Mouse (Mus musculus): ENCODE measurements around the gene Fto.

The Fto gene

GRCm38 (mm10) chr8:91505411-91505954, 192.2 kb downstream of the Fto start:
- no peak for DNase-seq

GRCm38 (mm10) chr8:91505997-91506672, 192.8 kb downstream of the Fto start:
- DNase-seq, result no peak

- no peak for DNase-seq
Measured at GRCm38 (mm10) chr8:91506682-91507257, 193.4 kb downstream of the Fto start.

DNA sequence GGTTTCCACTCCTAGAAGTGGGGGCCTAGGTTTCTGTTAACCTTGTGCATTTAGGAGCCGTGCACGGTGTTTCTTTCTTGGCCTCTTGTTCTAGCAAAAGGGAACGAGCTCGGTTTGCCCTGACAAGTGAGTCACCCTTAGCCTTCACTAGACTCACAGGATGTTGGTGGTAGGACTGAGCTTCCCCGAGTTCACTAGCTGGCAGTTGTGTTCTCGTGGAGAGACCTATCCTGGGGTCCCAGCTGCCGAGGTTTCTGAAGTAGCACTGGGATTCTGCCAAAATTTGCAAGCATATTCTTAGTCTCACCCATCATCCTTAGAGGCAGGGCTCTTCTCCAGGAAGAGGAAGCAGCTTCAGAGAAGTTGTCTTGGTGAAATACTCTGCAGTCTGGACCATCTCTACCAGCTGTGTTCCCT, 194.4 kb downstream of the Fto start:
- DNase-seq, result no peak

GRCm38 (mm10) chr8:91508284-91508683, 195.0 kb downstream of the Fto start:
- DNase-seq, result no peak

DNA sequence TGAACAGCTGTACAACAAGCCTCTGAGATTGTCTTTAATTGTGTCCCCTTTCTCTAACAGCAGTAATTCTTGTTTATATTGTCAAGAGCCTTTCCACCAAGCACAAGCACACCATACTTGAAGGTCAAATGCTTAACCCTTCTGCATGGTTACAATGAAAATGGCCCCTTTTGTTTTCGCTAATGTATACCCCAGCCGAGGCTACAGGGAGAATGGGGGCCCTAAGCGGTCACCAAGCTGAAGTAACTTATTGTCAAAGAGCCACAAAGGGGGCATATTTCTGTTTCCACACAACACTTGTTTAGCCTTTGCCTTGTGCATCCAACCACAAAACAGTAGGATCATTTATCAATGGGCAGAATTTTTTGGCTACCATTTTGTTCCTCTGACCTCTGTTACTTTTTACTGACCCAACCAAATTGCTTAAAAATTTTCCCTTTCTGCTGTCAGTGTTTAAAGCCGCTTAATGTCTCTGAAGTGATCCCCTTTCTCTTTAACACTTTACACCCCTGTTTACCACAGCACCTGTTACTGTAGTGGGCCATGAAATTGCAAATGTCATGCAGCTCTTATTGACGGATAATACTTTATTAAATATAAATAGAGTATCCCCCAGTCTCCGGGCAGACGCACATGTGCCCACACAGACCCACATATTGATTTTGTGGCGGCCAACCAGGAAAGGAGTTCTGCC, 196.0 kb downstream of the Fto start:
- no peak for DNase-seq

DNA sequence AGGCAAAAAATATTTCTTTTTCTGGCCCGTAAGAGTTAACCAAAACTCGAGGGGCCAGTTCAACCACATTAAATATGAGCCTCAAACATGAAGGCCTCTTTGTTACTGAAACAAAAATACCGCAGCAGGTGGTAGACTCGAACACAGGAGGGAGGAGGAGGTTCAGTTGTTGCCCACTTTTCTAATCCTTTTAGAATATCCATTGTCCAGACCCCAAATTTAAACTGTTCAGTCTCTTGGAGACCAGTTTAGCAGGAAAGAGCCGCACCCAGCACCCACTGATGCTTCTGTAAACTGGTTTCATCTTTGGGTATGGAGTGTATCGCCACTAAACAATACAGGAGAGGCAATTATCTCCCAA, 196.6 kb downstream of the Fto start:
- DNase-seq, result no peak

GRCm38 (mm10) chr8:91510716-91511115, 197.4 kb downstream of the Fto start:
- no peak for DNase-seq

DNA sequence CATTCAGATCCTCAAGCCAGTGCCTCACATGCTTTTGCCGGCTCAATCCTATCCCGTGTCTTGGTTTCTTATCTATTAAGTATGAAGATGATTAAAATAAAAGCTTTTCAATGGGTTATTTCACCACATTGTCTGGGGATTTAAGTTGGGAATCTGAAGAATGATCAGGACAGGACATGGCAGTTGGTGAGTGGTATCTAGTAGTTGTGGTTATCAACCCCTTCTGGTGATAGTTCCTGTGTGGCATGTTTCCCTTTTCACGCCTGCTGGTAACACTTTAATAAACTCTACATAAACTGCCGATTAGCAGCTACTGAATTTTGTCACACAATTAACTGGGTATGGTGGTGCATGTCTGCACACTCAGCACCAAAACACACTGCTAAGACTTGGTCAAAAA, 198.6 kb downstream of the Fto start:
- DNase-seq, result no peak

DNA sequence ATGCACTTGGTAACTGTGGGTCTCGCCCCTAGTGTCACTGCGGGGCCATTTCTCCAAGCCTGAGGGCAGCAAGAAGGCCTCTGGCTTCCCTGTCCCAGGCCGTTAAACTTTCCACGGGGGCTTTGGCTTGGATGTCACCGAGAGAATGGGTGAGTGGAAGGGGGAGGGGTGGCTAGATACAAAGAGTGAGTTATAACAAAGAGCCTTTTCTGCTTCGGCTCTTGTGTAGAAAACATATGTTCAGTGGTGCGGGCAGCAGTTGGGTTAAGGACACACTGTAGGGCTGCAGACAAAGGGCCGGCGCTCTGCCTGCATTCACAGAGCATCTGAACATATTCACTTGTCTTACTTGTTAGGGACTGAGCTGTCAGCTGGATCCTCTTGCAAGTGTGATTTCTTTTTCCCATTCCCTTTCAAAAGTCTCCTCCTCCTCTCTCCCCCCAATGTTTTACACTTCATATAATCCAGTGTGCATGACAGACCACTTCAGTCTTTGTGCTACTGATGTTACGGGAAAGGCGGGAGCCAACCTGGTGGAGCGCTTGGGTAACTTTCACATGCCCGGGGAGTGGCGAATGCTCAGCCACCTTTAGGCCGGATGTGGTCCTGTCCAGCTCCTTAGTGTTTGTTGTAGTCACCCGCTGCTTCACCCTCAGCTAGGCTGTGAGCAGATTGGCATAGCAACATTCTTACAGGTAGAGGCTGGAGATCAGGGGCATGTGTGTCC, 201.6 kb downstream of the Fto start:
- DNase-seq, result no peak

DNA sequence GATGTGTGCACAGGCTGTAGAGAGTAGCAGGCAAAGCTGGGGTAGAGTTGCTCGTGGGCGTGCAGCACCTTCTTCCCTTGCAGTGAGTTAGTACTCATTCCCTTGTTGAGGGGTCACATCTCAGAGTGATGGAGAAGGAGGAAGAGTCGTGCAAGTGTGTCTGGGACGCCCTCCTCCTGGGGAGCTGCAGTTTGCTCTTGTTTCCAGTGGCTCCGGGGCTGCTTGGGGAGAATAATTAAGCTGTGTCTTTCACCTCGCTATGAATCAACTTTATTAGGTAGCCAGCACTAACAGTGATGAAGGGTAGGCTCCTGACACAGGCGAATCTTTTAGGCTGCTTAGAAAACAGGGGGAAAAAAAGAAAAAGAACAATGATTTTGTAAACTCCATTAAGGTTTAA, 203.1 kb downstream of the Fto start:
- DNase-seq, result no peak

GRCm38 (mm10) chr8:91518085-91518484, 204.8 kb downstream of the Fto start:
- no peak for DNase-seq

DNA sequence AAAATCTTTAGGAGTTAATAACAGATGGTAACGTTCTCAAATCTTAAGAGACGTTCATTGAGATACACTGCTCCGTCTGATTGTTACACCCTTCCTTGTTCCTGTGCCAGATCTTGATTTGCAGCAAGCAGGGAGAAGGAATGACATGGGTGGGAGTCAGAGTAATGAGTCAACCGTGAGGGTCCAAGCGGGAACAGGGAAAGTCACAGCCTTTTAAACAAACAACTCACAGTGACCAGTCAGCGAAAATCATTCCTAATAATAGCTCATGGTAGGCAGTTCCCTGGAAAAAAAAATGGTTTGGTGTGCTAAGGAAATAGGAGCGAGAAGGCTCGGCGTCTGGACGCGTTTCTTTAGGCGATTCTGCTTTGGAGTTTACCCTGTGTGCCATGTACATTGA, 208.9 kb downstream of the Fto start:
- DNase-seq, result no peak

DNA sequence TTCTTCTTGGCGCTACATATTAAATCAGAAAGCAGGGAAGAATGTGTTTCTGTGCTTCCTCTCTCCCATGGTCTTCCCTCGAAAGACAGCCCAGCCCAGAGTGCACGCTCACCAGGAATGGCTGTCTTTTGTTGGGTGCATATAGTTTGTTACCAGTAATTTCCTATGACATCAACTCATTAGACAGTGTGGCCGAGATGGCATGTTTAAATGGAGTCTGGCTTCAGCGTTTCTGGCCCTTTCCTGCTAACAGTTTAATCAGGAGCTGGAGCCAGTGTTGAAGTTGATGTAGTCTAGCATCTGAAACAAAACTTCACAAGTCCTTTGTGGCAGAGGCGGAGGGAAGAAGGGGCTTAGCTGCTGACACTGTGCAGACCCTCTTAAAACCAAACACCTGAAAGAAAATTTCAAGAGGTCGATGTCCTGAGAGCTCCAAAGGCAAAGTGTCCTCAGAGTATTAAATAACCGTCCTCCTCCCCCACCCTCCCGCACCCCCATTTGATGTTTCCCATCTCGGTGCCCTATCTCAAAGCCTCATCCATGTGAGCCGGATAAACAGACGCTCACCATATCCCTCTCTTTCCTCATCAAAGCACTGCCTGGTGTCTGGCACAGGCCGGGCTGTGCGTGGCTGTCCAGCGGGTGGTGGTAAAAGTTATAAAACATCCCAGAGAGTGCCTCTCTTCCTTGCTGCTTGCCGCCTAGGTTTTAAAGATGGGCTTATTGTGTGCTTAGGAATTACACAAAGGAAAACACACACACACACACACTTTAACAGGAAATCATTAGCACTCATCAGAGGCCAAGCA, 210.9 kb downstream of the Fto start:
- no peak for DNase-seq

GRCm38 (mm10) chr8:91524865-91525250, 211.5 kb downstream of the Fto start:
- DNase-seq, result no peak

- DNase-seq, result no peak
Measured at GRCm38 (mm10) chr8:91525342-91525817, 212.1 kb downstream of the Fto start.

DNA sequence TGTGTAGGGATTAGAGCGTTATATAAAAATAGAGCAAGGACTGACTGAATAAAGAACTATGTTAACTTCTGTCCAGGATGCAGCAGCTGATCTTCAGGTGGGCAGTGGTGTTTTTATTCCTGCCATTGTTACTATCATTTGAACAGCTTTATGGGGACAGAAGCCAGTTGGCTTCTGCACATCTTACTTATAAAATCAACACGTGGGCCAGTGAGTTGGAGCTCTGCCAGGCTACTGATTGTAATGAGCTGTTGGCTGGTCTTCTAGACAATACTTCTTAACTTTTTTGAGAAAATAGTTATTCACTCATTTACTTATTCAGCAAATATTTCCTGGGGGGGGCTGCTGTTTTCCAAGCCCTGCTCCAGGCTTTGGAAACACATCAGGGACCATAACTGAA, 215.6 kb downstream of the Fto start:
- no peak for DNase-seq

DNA sequence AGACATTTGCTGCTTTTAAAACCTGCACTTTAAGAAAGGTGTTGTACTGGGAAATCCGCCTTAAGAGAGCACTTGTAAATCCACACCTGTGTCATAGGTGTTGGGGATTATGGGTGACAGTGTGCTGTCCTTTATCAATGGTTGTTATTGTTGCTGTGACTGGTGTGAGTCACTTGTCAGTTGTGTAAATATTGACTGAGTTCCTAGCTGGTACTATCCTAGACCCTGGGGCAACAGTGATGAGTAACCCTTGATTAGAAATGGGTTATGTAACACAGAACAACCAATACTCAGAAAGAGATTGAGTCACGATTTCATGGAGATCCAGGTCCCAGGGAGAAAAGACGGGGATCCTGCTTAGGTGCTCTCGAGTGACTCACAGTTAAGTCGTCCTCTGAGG, 216.4 kb downstream of the Fto start:
- no peak for DNase-seq

DNA sequence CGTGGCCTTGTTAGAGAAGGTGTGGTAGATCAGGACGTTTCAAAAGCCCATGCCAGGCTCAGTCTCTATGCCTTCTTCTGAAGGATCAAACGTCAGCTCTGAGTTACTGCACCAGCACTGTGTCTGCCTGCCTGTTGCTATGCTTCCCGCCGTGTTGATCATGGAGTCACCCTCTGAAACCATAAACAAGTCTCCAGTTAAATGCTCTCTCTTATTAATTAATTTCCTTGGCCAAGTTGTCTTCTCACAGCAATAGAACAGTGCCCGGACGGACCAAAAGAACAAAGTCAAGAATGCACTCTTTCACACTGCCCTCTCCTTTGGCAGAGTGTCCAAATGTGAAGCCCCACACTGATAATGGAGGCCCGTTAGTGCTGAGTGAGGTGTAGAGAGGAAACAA, 217.3 kb downstream of the Fto start:
- DNase-seq, result no peak

DNA sequence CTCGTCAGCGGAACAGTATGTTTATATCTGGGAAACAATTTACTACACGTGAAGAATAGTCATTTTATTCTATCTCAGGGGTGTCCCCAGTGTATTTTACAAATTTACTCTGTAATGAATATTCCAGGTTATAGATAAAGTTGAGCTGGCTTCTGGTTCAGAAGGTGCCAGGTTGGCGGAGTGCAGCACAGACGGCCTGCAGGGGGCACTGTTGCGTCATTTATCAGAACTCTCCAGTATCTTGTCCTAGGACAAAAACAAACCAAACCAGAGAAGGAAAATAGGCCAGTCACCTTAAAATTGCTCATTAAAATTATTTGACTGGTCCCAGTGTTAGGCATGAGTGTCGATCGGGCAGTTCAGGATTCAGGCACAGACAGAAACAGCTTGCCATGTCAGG, 218.6 kb downstream of the Fto start:
- DNase-seq, result peak; percentile 73

GRCm38 (mm10) chr8:91532671-91533436, 219.5 kb downstream of the Fto start:
- DNase-seq, result no peak

GRCm38 (mm10) chr8:91534752-91535151, 221.4 kb downstream of the Fto start:
- no peak for DNase-seq

Data from thymus, postnatal 14 days (tissue).